Mouse (Mus musculus) adrenal gland, adult 2 months (tissue): ENCODE measurements at regions not wholly inside any gene's neighbourhood (a gene's known extent, or its start where the extent isn't known, plus 50 kb on each side); places are given as distances from the start of the nearest gene placed in this dataset.
A peak's percentile ranks its signal among the peaks of the same experiment; 100 is the strongest.
"Not testable (repeated sequence)": the region's sequence is repeated elsewhere in the genome, so short reads cannot be mapped to it uniquely, and the experiment has no call there.

Source experiments
- DNase-seq: peaks from one replicate; pipeline ENCODE4 v3.0.0; 2021

GRCm38 (mm10) chr17:94866630-94867029, 116.8 kb upstream of the Mettl4 start:
- DNase-seq: no peak

DNA sequence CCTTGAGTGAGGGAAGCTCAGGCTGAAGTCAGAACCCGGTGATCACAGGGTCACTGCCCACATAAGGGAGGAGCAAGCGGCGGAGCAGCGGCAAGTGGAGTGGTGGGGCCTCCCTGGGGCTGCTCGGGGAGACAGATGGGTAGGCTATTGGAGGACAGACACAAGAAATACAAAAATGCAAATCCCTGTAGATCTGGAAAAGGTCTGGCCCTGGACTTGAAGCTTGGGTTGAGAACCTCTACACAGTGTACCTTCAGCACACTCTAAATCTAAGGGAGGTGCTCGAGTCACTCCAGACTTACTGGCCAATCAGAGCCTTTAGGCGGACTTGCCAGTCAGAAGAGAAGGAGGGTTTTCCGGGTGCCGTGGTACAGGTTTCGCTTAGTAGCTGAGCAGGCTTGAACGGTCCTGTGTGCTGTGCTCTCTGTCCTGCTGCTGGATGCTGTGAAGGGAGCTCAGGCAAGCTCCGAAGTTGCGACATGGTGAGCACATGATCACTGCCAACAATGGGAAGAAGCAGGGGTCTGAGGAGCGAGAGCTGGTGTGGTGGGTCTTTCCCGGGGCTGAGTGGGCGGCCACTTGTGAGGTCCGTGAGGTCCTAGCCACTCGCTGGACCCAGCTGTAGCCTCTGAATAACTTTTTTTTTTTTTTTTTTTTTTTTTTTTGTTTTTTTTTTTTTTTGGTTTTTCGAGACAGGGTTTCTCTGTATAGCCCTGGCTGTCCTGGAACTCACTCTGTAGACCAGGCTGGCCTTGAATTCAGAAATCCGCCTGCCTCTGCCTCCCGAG, 114.9 kb upstream of the Mettl4 start:
- DNase-seq: peak; percentile 88

- DNase-seq: not testable (repeated sequence)
Observed at GRCm38 (mm10) chr17:94854698-94855097, 104.9 kb upstream of the Mettl4 start.

DNA sequence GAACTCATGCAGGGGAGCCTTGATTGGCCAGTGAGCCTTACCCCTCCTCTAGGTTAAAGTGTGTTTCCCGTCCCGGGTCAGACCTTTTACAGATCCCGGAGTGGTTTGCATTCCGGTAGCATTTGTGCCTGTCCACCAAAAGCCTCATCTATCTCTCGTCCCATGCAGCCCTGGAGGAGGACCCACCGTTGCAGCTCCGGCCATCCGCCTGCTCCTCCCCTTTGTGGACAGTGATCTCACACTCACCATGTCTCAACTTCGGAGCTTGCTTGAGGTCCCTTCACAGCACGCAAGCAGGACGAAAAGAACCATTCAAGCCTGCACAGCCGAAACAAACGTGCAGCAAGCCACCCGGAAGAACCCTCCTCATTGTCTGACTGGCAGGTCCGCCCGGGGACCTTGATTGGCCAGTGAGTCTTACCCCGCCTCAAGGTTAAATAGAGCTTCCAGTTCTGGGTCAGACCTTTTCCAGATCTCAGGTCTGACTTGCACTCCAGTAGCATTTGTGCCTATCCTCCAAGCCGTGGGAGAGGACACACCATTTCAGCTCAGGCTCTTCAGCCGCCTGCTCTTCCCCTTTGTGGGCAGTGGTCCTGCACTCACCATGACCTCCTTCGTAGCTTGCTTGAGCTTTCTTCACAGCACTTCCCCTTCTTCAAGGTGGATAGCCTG, 84.8 kb upstream of the Mettl4 start:
- peak; percentile 88 for DNase-seq

DNA sequence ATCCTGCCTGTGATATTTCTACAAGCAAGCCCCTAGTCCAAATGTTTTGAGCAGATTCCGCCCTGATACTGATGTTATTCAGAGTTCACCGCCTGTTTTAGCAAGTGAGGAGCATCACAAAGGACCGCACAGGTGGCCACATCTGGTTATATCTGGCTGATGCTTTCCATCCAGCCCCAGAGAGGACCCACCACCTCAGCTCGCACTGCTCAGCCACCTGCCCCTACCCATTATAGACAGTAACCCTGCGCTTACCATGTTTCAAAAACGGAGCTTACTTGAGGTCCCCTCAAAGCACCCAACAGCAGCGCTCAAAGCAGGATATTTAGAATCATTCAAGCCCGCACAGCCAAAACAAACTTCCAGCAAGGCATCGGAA, 84.2 kb upstream of the Mettl4 start:
- DNase-seq: not testable (repeated sequence)

GRCm38 (mm10) chr17:94826415-94826814, 76.6 kb upstream of the Mettl4 start:
- DNase-seq: not testable (repeated sequence)

DNA sequence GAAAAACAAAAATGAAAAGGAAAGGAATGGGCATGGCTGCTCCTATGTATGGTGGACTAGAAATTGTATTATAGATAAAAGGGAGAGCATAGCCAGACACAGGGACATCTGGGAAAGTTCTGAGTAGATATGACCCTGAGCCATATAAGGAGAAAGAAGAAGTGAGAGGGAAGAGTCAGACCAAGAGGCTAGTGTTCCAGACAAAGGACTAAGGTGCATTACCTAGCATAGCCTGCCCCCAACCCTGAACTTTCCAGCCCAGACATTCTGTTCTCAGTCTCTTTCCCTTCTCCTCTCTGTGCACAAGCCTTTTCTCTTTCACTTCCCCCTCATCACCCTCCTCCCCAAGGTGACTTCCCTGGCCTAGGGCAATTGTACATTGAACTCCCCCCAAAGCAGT, 58.9 kb upstream of the Mettl4 start:
- no peak for DNase-seq
